Mouse (Mus musculus): ENCODE results near the gene Banp.

DNA sequence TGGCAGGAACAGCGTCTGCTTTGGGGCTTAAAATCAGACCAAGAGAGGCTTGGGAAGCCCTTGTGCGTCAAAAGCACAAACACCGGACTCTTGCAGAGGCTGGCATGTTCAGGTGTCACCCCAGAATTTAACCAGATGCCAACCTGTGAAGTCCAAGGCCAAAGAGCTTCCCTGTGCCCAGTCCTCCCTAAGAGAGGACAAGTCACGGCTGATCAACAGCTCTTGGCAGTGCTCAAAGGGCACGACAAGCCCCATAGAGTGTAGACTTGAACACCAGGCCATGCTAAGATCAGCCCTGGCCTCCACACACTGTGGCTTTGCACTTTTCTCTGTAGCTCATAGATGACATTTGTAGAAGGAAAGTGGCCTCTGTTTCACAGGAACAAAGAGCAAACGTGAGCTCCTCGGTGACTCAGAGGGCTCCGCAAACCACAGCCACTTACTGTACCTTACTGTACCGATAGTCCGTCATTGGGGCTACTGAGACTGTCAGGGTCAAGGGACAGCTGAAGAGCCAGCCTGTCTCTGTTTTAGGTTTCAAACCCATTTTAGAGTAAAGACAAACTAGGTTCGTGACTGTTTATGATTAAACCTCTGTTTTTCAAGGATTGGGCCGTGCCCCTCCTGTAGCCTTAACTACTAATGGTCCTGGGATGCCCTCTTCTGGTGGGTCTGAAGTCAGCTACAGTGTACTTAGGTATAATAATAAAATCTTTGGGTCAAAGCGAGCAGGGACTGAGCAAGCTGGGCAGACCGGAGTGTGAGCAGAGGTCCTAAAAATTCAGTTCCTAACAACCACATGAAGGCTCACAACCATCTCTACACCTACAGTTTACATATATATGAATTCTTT lies 16.7 kb upstream of the Banp start:
- TF ChIP-seq TCF12 (IDR thresholded peaks at IDR 0.05; ENCODE audit: low read depth, low read length) = 0 out of 2 replicates have a peak, but pooled peaks have one; percentile 22
- 0 out of 2 replicates have a peak, but pooled peaks have one; percentile 30 for TF ChIP-seq ZMIZ1 (IDR thresholded peaks at IDR 0.05; ENCODE audit: low read depth, low read length)
- no peak; the same call in 1 of the 2 replicates for TF ChIP-seq SIN3A (IDR thresholded peaks at IDR 0.05; ENCODE audit: low read length)
- TF ChIP-seq RCOR1 (conservative IDR thresholded peaks at IDR 0.05; ENCODE audit: low read depth, low read length) = no peak
- TF ChIP-seq BHLHE40 (IDR thresholded peaks at IDR 0.05; ENCODE audit: low read depth, low read length) = peak; percentile 93
- peak; percentile 28 to 78; a peak in 3 of 4 replicates for TF ChIP-seq CTCF (conservative IDR thresholded peaks at IDR 0.05 in 1 of 2, IDR thresholded peaks at IDR 0.05 in 1 of 2; ENCODE audit: low read depth in 2 of 2, low read length in 2 of 2)
- 0 out of 2 replicates have a peak, but pooled peaks have one; percentile 49 for TF ChIP-seq MEF2A (IDR thresholded peaks at IDR 0.05; ENCODE audit: borderline replicate concordance, low read depth, low read length)
- TF ChIP-seq ZNF384 (IDR thresholded peaks at IDR 0.05; ENCODE audit: low read depth, low read length) = no peak
- TF ChIP-seq POLR2A (IDR thresholded peaks at IDR 0.05; ENCODE audit: low read depth, low read length) = no peak
- TF ChIP-seq MAFK (IDR thresholded peaks at IDR 0.05; ENCODE audit: insufficient replicate concordance, low read length) = no peak
- no peak for TF ChIP-seq ZC3H11A (IDR thresholded peaks at IDR 0.05; ENCODE audit: low read depth, low read length)
- TF ChIP-seq PAX5 (IDR thresholded peaks at IDR 0.05; ENCODE audit: low read length) = no peak
- no peak for TF ChIP-seq UBTF (IDR thresholded peaks at IDR 0.05; ENCODE audit: low read depth, low read length)
